Mouse (Mus musculus) retina, postnatal 1 day (tissue): ENCODE measurements around the gene Snx29.
A peak's percentile ranks its signal among the peaks of the same experiment; 100 is the strongest.

Experiments
- DNase-seq: peaks from one replicate; pipeline ENCODE4 v3.0.0-alpha.2; 2012

Gene Snx29

GRCm38 (mm10) chr16:11694386-11694785, 371.7 kb downstream of the Snx29 start:
- DNase-seq, result no peak

- no peak for DNase-seq
These were observed 374.1 kb downstream of the Snx29 start for GRCm38 (mm10) chr16:11696767-11697166.

DNA sequence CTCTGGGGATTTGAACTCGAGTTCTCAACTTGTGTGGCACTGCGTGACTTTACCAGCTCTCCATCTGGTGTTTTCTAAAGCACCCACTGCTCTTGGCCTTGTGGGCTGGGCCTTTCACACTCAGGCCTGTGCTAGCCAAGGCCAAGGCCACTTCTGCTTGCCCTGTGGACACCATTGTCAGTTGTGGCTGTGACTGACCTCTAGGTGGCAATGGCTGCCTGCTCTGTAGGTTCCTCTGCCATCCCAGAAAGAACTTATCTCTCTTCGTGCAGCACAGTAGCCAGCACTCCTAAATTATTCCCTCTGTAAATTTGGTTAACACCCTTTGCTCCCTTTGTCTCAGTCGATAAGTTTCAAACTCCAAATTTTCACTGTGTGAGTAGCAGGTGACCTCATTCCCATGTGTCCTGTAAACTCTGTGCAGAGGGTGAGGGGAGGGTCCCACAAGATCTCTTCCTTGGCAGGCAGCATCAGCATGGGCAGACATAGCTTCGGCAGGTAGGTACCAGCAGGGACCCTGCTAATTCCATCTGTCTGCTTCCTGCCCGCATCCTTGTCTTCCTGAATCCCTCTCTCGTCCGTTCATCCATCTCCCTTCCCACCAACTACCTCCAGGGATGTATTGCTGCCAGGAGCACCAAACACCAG, 375.1 kb downstream of the Snx29 start:
- DNase-seq, result peak; percentile 56

- no peak for DNase-seq
These were observed 378.9 kb downstream of the Snx29 start for GRCm38 (mm10) chr16:11701579-11701978.

DNA sequence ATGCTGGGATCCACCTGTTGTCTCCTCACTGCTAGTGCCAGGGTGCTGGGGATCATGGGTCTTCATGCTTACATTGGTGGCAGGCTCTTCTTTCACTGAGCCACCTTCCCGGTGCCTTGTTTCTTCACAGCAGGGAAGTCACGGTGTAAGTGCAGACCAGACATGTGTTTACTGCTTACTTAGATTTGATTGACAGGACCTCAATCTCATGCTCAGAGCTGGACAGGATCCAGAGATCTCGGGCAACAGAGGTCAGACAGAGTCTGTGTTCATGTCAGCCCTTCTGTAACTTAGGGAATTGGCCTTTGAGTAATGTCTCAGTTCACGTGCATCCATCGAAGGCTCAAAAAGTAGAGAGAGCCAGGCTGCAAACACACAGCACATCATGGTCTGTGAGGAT, 381.4 kb downstream of the Snx29 start:
- DNase-seq, result no peak

- DNase-seq, result no peak
These were observed 382.7 kb downstream of the Snx29 start for GRCm38 (mm10) chr16:11705456-11705855.

DNA sequence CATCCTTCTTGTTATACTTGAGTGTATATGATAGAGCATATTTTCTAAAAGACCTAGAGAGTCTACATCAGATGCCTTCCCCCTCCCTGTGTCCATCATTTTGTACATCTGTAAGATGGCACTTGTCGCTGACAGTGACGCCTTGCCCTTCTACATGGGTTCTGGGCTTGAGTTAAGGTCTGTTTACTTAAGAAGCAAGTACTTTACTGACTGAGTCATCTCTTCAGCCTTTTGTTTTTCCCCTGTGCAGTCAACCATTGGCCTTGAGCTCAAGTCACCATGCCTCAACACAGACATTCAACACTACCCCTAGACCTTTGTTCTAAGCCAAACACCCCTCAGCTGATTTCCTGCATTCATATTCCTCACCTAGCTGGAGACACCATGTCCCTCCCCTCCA, 385.4 kb downstream of the Snx29 start:
- no peak for DNase-seq

- no peak for DNase-seq
These were observed 386.7 kb downstream of the Snx29 start for GRCm38 (mm10) chr16:11709382-11709781.

GRCm38 (mm10) chr16:11709999-11710667, 387.4 kb downstream of the Snx29 start:
- DNase-seq, result peak; percentile 63

DNA sequence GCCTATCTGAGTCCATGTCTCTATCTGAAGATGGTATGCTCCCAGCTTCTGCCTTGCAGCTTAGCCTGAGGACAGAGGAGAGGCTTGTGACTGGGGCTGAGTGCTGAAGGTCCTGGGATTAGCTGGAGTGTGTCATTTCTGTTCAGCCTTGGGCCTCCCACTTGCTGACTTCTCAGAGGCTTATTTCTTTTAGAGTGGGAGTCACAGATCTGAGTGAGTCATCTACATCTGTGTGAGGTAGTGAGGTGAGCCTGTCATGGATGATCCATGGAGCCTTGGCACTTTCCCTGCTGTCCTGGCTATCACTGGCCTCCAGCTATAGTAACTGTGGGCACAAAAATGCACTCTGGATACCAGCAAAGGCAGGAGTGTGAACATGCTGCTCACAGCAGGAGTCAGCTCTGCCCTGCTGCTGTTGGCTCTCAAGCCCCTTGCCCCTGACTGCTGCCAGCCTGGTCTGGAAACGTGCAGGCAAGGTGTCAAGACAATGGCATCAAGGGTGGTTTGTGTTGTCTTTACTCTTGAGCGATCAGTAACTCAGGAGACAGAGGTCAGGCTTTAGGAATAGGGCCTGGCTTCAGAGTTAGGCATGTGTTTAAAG, 390.7 kb downstream of the Snx29 start:
- peak; percentile 26 for DNase-seq

- no peak for DNase-seq
These were observed 394.2 kb downstream of the Snx29 start for GRCm38 (mm10) chr16:11716932-11717331.

DNA sequence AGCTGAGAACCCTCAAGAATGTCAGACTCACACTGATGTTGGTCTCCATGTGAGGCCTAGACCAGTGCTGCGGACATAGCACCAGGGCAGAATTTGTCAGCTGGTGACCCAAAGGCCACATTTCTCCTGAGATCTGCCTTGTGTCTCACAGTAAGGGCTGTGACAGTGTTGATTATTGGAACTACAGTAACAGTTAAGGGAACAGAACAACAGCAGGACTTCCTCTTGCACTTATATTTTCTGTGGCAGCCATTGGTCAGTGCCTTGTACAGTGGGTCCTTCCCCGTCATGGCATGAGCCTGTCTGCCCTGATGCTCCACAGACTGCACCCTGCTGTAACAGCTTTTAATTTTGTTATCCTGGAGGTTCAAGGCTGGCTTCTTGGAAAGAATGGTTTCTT, 403.2 kb downstream of the Snx29 start:
- no peak for DNase-seq

DNA sequence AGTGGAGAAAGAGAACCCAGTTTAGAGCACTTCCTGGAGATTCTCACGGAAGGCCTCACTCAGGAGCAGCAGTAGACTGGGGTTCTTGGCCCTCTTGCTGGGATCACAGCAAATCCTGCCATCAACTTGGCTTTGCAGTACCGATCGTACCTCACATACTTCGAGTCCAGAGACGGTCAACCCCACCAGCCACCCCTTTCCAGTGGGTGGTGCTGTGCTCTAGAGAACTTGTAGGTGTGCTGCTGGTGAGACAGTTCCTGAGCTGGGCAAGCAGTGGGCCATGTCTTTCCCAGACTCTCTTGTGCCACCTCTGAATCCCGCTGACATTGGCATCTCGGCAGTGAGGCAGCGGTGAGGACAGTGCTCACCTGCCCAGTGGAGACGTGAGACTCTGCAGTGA, 404.6 kb downstream of the Snx29 start:
- no peak for DNase-seq

- no peak for DNase-seq
These were observed 405.4 kb downstream of the Snx29 start for GRCm38 (mm10) chr16:11728131-11728530.

- no peak for DNase-seq
These were observed 405.9 kb downstream of the Snx29 start for GRCm38 (mm10) chr16:11728627-11729026.

GRCm38 (mm10) chr16:11729111-11729510, 406.4 kb downstream of the Snx29 start:
- DNase-seq, result no peak

DNA sequence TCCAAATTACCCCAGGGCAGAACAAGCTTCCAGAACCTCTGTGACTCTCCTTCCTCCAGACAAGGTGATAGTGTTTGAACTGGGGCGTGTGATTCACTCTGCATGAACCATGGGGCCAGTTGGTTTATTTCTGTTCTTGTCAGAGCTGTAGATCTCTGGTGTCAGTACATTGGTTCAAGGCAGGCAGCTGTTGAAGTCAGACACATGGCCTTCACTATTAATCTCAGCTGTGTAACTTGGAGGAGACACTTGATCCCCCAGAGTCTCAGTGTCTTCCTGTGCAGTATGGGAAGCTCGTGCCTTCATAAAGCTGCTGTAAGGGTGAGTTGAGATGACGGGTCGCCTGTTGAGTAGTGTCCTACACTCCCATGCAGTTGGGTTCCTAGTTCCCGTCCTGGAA, 407.1 kb downstream of the Snx29 start:
- no peak for DNase-seq

GRCm38 (mm10) chr16:11731014-11731535, 408.4 kb downstream of the Snx29 start:
- no peak for DNase-seq

DNA sequence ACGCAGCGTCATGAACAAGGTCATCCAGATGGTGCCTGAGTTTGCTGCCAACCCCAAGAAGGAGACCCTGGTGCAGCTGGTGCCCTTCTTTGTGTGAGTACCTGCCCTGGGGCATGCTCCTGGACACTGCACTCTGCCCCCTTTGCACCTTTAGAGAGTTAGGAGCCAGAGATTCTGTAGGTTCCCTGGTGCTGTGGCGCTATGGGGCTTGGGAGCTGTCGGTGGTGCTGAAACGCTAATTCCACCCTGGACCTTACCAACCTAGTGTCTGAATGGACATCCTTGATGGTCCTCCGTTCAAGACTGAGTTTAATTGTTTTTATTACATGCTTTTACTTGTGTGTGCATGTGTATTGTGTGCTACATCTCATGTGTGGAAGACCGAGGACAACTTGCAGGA, 415.6 kb downstream of the Snx29 start:
- peak; percentile 24 for DNase-seq

DNA sequence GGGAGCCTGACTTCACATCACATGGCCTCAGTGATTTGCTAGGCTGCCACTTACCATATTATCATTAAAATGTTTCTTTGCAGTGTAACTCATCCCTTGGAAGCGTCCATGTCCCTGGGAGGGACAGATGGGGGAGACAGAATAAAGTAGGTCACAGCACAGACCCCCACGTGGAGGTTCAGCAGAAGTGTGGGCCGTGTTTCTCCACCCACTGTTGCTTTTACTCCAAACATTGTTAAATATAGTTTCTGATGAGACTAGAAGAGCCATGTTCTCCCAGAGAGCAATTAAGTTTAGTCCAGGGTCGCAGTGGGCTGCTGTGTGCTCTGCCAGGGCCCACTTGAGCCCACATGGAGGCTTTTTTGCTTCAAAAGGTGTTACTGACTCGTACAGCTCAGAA, 419.2 kb downstream of the Snx29 start:
- peak; percentile 16 for DNase-seq

GRCm38 (mm10) chr16:11742351-11742750, 419.6 kb downstream of the Snx29 start:
- peak; percentile 14 for DNase-seq

DNA sequence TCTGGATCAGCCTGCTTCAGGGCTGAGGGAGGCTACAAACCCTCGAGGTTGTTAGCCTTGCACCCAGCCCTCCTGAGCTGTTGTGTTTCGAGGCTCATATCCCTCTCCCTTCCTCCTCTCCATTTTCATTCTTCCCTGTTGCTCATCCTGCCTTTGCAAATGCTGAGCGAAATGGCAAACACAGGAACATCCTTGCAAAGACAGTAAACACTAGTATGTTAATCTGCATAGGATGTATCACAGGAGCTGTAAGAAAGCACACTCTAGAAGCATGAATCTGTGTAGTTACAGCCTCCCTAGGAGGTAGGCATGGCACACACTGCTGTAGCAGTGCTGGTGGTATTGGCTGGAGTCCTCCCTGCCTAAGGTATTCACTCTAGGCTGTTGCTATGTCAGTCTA, 420.3 kb downstream of the Snx29 start:
- no peak for DNase-seq

DNA sequence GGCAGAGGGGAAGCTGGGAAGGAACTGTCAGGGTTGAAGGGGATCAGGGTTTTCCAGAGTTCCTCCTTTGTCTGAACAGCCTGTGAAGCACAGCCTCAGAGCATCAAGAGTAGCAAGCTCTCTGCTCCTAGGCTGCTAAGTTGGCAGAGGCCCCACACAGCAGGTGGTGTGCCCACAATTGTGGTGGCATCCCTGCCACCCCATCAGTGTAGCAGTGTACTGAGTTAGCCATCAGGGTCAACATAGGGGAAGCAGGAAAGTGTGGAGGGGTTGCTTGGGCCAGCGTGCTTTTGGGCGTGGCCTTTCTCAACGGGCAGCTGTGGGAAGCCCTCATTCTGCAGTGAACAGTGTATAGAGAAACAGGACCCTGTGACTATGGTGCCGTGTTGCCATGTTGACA, 421.0 kb downstream of the Snx29 start:
- DNase-seq, result no peak

- no peak for DNase-seq
These were observed 423.3 kb downstream of the Snx29 start for GRCm38 (mm10) chr16:11746036-11746435.
